Mouse (Mus musculus): ENCODE data around the gene Rab3gap1. TPM values are rescaled to one million over a fixed set of nuclear protein-coding genes. Genes with fewer than 3 reads are reported as not detected.

Gene Rab3gap1
- polyA plus RNA-seq, 1 experiment, result 43.9 TPM

GRCm38 (mm10) chr1:127989876-127990731 is 121.5 kb downstream of the Rab3gap1 start:
- TF ChIP-seq GATA1 (IDR thresholded peaks at IDR 0.05; ENCODE audit: low read length), result no peak

Other genes with a start within 250 kb of the Rab3gap1 start
- not detected in 2 replicates for gene Tmem163, start 189.2 kb upstream of the Rab3gap1 start, polyA plus RNA-seq (2012)
- gene Acmsd, start 139.4 kb upstream of the Rab3gap1 start, polyA plus RNA-seq (2012), result 0.06 and 0.24 TPM in 2 replicates
- 15.6 and 19.3 TPM in 2 replicates for gene Ccnt2, start 94.6 kb upstream of the Rab3gap1 start, polyA plus RNA-seq (2012)
- not detected in 2 replicates for gene Map3k19, start 13.7 kb upstream of the Rab3gap1 start, polyA plus RNA-seq (2012)
- gene Zranb3, start 234.3 kb downstream of the Rab3gap1 start, polyA plus RNA-seq (2012), result 0.44 and 1.2 TPM in 2 replicates
- gene R3hdm1, start 234.5 kb downstream of the Rab3gap1 start, polyA plus RNA-seq (2012), result 151 and 160 TPM in 2 replicates